Mouse (Mus musculus): ENCODE data around the gene Naga. TPM values are rescaled to one million over a fixed set of nuclear protein-coding genes. Genes with fewer than 3 reads are reported as not detected.

The Naga gene
- polyA plus RNA-seq (2014; fragmentation: Nextera tagmentation; extraction: Ambion mirVana), result 32.1 and 38.7 TPM in 2 replicates

- peak within 1 kb of the TSS; percentile 64 for H3K9ac ChIP-seq
- H3K36me3 ChIP-seq (replicated peaks; ENCODE audit: control insufficient read depth, insufficient read depth), result peaks cover 16% of the 10 kb centered on the region
- DNase-seq (ENCODE audit: low spot score), result peak; percentile 96
- H3K4me3 ChIP-seq (replicated peaks; ENCODE audit: low read length), result peak within 1 kb of the TSS; percentile 59
- peak within 1 kb of the TSS; percentile 71 for H3K4me2 ChIP-seq (replicated peaks)
- peak; percentile 89 for ATAC-seq (ENCODE audit: low FRiP score)
- 0 out of 2 replicates have a peak within 1 kb of the TSS, but pooled peaks have one; percentile 52 for H3K27ac ChIP-seq
- WGBS, result under 1% methylated on average over 41 of the region's 41 CpGs
- peaks cover 14% of the 10 kb centered on the region for H3K4me1 ChIP-seq (replicated peaks; ENCODE audit: control insufficient read depth, insufficient read depth, low read length)
- H3K9me3 ChIP-seq (ENCODE audit: control insufficient read depth, low read length), result no peaks in the 10 kb centered on the region
- H3K27me3 ChIP-seq (ENCODE audit: control insufficient read depth, insufficient read depth, low read length), result peaks cover 18% of the 10 kb centered on the region
Measured at GRCm38 (mm10) chr15:82338593-82339112, at the start of gene Naga, which contains the start of the genes Pheta2 and Smdt1. TSS of gene Naga (minus strand) at chr15:82338925. TSS of gene Pheta2 (plus strand) at chr15:82338942. TSS of gene Smdt1 (plus strand) at chr15:82338959.

- DNase-seq (ENCODE audit: low spot score) (no peak), ATAC-seq (ENCODE audit: low FRiP score) (no peak)
- no peaks in the 10 kb centered on the region for H3K9me3 ChIP-seq (ENCODE audit: control insufficient read depth, low read length)
- H3K27me3 ChIP-seq (ENCODE audit: control insufficient read depth, insufficient read depth, low read length), result no peaks in the 10 kb centered on the region
- no peaks in the 10 kb centered on the region for H3K36me3 ChIP-seq (replicated peaks; ENCODE audit: control insufficient read depth, insufficient read depth)
- no peak overlapping the region for H3K9ac ChIP-seq
- no peak overlapping the region for H3K4me3 ChIP-seq (replicated peaks; ENCODE audit: low read length)
- no peaks in the 10 kb centered on the region for H3K4me1 ChIP-seq (replicated peaks; ENCODE audit: control insufficient read depth, insufficient read depth, low read length)
- H3K4me2 ChIP-seq (replicated peaks), result no peak overlapping the region
- no peak overlapping the region for H3K27ac ChIP-seq
- 93% methylated on average over 2 of the region's 2 CpGs for WGBS
Measured at GRCm38 (mm10) chr15:82385729-82386128, 47.0 kb upstream of the Naga start.

GRCm38 (mm10) chr15:82382441-82382840 lies 43.7 kb upstream of the Naga start:
- DNase-seq (ENCODE audit: low spot score), result no peak
- WGBS, result 92% methylated on average over 2 of the region's 2 CpGs
- Histone ChIP-seq H3K27ac (no peak overlapping the region), H3K27me3 (ENCODE audit: control insufficient read depth, insufficient read depth, low read length) (no peaks in the 10 kb centered on the region), H3K4me3 (replicated peaks; ENCODE audit: low read length) (no peak overlapping the region), H3K9ac (no peak overlapping the region), H3K4me1 (replicated peaks; ENCODE audit: control insufficient read depth, insufficient read depth, low read length) (0 out of 2 replicates have a peak, but pooled peaks cover 4% of the 10 kb centered on the region), H3K36me3 (replicated peaks; ENCODE audit: control insufficient read depth, insufficient read depth) (no peaks in the 10 kb centered on the region), H3K9me3 (ENCODE audit: control insufficient read depth, low read length) (no peaks in the 10 kb centered on the region), H3K4me2 (replicated peaks) (no peak overlapping the region)
- no peak for ATAC-seq (ENCODE audit: low FRiP score)

- 0 out of 2 replicates have a peak, but pooled peaks cover 4% of the 10 kb centered on the region for H3K4me1 ChIP-seq (replicated peaks; ENCODE audit: control insufficient read depth, insufficient read depth, low read length)
- H3K4me3 ChIP-seq (replicated peaks; ENCODE audit: low read length), result peak overlapping the region; percentile 30
- H3K4me2 ChIP-seq (replicated peaks), result peak overlapping the region; percentile 58
- H3K9ac ChIP-seq, result peak overlapping the region; percentile 44
- ATAC-seq (ENCODE audit: low FRiP score), result no peak
- no peaks in the 10 kb centered on the region for H3K36me3 ChIP-seq (replicated peaks; ENCODE audit: control insufficient read depth, insufficient read depth)
- H3K27me3 ChIP-seq (ENCODE audit: control insufficient read depth, insufficient read depth, low read length), result no peaks in the 10 kb centered on the region
- 31% methylated on average over 7 of the region's 7 CpGs for WGBS
- no peaks in the 10 kb centered on the region for H3K9me3 ChIP-seq (ENCODE audit: control insufficient read depth, low read length)
- no peak overlapping the region for H3K27ac ChIP-seq
- no peak for DNase-seq (ENCODE audit: low spot score)
Measured at GRCm38 (mm10) chr15:82380714-82381062, 42.0 kb upstream of the Naga start.

GRCm38 (mm10) chr15:82379871-82380713 lies 41.4 kb upstream of the Naga start, which contains the start of gene Cyp2d22:
TSS of gene Cyp2d22 (minus strand) at chr15:82380260.
- peak; percentile 64 for ATAC-seq (ENCODE audit: low FRiP score)
- Histone ChIP-seq H3K4me1 (replicated peaks; ENCODE audit: control insufficient read depth, insufficient read depth, low read length) (0 out of 2 replicates have a peak, but pooled peaks cover 4% of the 10 kb centered on the region), H3K4me2 (replicated peaks) (peak within 1 kb of the TSS; percentile 58), H3K9ac (peak within 1 kb of the TSS; percentile 44), H3K4me3 (replicated peaks; ENCODE audit: low read length) (peak within 1 kb of the TSS; percentile 30), H3K27me3 (ENCODE audit: control insufficient read depth, insufficient read depth, low read length) (no peaks in the 10 kb centered on the region), H3K36me3 (replicated peaks; ENCODE audit: control insufficient read depth, insufficient read depth) (no peaks in the 10 kb centered on the region), H3K9me3 (ENCODE audit: control insufficient read depth, low read length) (no peaks in the 10 kb centered on the region), H3K27ac (no peak within 1 kb of the TSS)
- 5% methylated on average over 18 of the region's 24 CpGs for WGBS
- peak; percentile 28 for DNase-seq (ENCODE audit: low spot score)

- ATAC-seq (ENCODE audit: low FRiP score), result no peak
- Histone ChIP-seq H3K4me3 (replicated peaks; ENCODE audit: low read length) (peak overlapping the region; percentile 30), H3K9ac (no peak overlapping the region), H3K36me3 (replicated peaks; ENCODE audit: control insufficient read depth, insufficient read depth) (no peaks in the 10 kb centered on the region), H3K27ac (no peak overlapping the region), H3K4me2 (replicated peaks) (peak overlapping the region; percentile 58), H3K9me3 (ENCODE audit: control insufficient read depth, low read length) (no peaks in the 10 kb centered on the region), H3K27me3 (ENCODE audit: control insufficient read depth, insufficient read depth, low read length) (no peaks in the 10 kb centered on the region), H3K4me1 (replicated peaks; ENCODE audit: control insufficient read depth, insufficient read depth, low read length) (0 out of 2 replicates have a peak, but pooled peaks cover 4% of the 10 kb centered on the region)
- 30% methylated on average over 7 of the region's 7 CpGs for WGBS
- DNase-seq (ENCODE audit: low spot score), result no peak
Measured at GRCm38 (mm10) chr15:82379511-82379870, 40.8 kb upstream of the Naga start.

GRCm38 (mm10) chr15:82378261-82379180 lies 39.8 kb upstream of the Naga start:
- Histone ChIP-seq H3K27me3 (ENCODE audit: control insufficient read depth, insufficient read depth, low read length) (no peaks in the 10 kb centered on the region), H3K9me3 (ENCODE audit: control insufficient read depth, low read length) (no peaks in the 10 kb centered on the region), H3K4me1 (replicated peaks; ENCODE audit: control insufficient read depth, insufficient read depth, low read length) (0 out of 2 replicates have a peak, but pooled peaks cover 4% of the 10 kb centered on the region), H3K9ac (no peak overlapping the region), H3K4me3 (replicated peaks; ENCODE audit: low read length) (no peak overlapping the region), H3K4me2 (replicated peaks) (no peak overlapping the region), H3K36me3 (replicated peaks; ENCODE audit: control insufficient read depth, insufficient read depth) (no peaks in the 10 kb centered on the region), H3K27ac (no peak overlapping the region)
- WGBS, result 44% methylated on average over 15 of the region's 15 CpGs
- DNase-seq (ENCODE audit: low spot score) (no peak), ATAC-seq (ENCODE audit: low FRiP score) (no peak)

GRCm38 (mm10) chr15:82377701-82378100 lies 39.0 kb upstream of the Naga start:
- H3K4me2 ChIP-seq (replicated peaks), result no peak overlapping the region
- WGBS, result 79% methylated on average over 5 of the region's 5 CpGs
- H3K4me3 ChIP-seq (replicated peaks; ENCODE audit: low read length), result no peak overlapping the region
- H3K9ac ChIP-seq, result no peak overlapping the region
- no peaks in the 10 kb centered on the region for H3K9me3 ChIP-seq (ENCODE audit: control insufficient read depth, low read length)
- ATAC-seq (ENCODE audit: low FRiP score), result no peak
- H3K4me1 ChIP-seq (replicated peaks; ENCODE audit: control insufficient read depth, insufficient read depth, low read length), result 0 out of 2 replicates have a peak, but pooled peaks cover 4% of the 10 kb centered on the region
- no peak for DNase-seq (ENCODE audit: low spot score)
- no peak overlapping the region for H3K27ac ChIP-seq
- H3K36me3 ChIP-seq (replicated peaks; ENCODE audit: control insufficient read depth, insufficient read depth), result no peaks in the 10 kb centered on the region
- no peaks in the 10 kb centered on the region for H3K27me3 ChIP-seq (ENCODE audit: control insufficient read depth, insufficient read depth, low read length)

Data from hindbrain, embryonic 14.5 days (tissue).